Comparison of ENCODE assay signal across 25 mouse cellular contexts in genomic region chr4:129889661-129890060, GRCm38 (mm10). TPM values are rescaled to one million over a fixed set of nuclear protein-coding genes. Genes with fewer than 3 reads are reported as not detected.
DNase-seq lines count a peak whose midpoint lies in the region; ATAC-seq and TF ChIP-seq lines count a peak whose summit lies in the region.
"Had no signal": no experiment of that assay in that cellular context is flagged by ENCODE, and none has a peak within 500 bp of the region (broad histone marks: within the 10 kb centered on the region; RNA-seq: fewer than 3 reads in every experiment).

No protein-coding gene starts in this region.

- no peak overlapping the region for H3K27ac ChIP-seq in ES-Bruce4 (ENCODE audit: insufficient read depth, low read length)
- H3K27ac ChIP-seq in neural tube, embryonic 15.5 days (replicated peaks), result no peak overlapping the region
- H3K27ac ChIP-seq: embryonic facial prominence, embryonic 13.5 days; embryonic facial prominence, embryonic 15.5 days; forebrain, embryonic 10.5 days; forebrain, embryonic 12.5 days had no signal

- no peak for ATAC-seq in neural tube, embryonic 15.5 days (ENCODE audit: low FRiP score)
- ATAC-seq: forebrain, embryonic 14.5 days; forebrain, embryonic 16.5 days had no signal

- H3K36me3 ChIP-seq in ES-Bruce4 (ENCODE audit: control insufficient read depth, insufficient read depth, low read length, poor library complexity, severe bottlenecking), result no peaks in the 10 kb centered on the region
- H3K36me3 ChIP-seq in neural tube, embryonic 15.5 days, result no peaks in the 10 kb centered on the region
- H3K36me3 ChIP-seq: embryonic facial prominence, embryonic 13.5 days; embryonic facial prominence, embryonic 15.5 days; forebrain, embryonic 10.5 days; forebrain, embryonic 12.5 days; G1E had no signal

- peak; percentile 58 for TF ChIP-seq CTCF in ES-Bruce4 (IDR thresholded peaks at IDR 0.05; ENCODE audit: low read depth, low read length)

- no peaks in the 10 kb centered on the region for H3K9me3 ChIP-seq in ES-Bruce4 (replicated peaks; ENCODE audit: control insufficient read depth, insufficient read depth, low read length, poor library complexity, severe bottlenecking)
- no peaks in the 10 kb centered on the region for H3K9me3 ChIP-seq in neural tube, embryonic 15.5 days (replicated peaks)
- H3K9me3 ChIP-seq: embryonic facial prominence, embryonic 13.5 days; embryonic facial prominence, embryonic 15.5 days; forebrain, embryonic 10.5 days; forebrain, embryonic 12.5 days; G1E had no signal

- WGBS in neural tube, embryonic 15.5 days, result 70% methylated on average over 10 of the region's 10 CpGs

- H3K27me3 ChIP-seq in ES-Bruce4 (ENCODE audit: control insufficient read depth, insufficient read depth, low read length, poor library complexity, severe bottlenecking), result no peaks in the 10 kb centered on the region
- H3K27me3 ChIP-seq in neural tube, embryonic 15.5 days (replicated peaks), result no peaks in the 10 kb centered on the region
- H3K27me3 ChIP-seq: embryonic facial prominence, embryonic 13.5 days; embryonic facial prominence, embryonic 15.5 days; forebrain, embryonic 12.5 days had no signal

- peak; percentile 69 for DNase-seq in ES-CJ7 (ENCODE audit: low read depth, low spot score)
- DNase-seq in R1 (ENCODE audit: low read depth, low spot score), result peak; percentile 63
- DNase-seq in lung, postnatal 10 days, result no peak
- no peak for DNase-seq in thymus, adult 18-20 months
- DNase-seq: adrenal gland, adult 2 months; adrenal gland, postnatal 10 days; adrenal gland, postnatal 25 days; cerebellum, adult 11 months; cerebellum, adult 18-20 months; cerebellum, adult 8-10 months; cerebellum, adult 9-11 months; cerebellum, postnatal 14 days; cerebellum, postnatal 36 days; embryo, embryonic 11 days had no signal

- no peak overlapping the region for H3K4me3 ChIP-seq in ES-Bruce4 (ENCODE audit: low read depth, low read length)
- no peak overlapping the region for H3K4me3 ChIP-seq in neural tube, embryonic 15.5 days (replicated peaks)
- H3K4me3 ChIP-seq: embryonic facial prominence, embryonic 13.5 days; embryonic facial prominence, embryonic 15.5 days; erythroblast, embryonic 14.5 days; forebrain, embryonic 10.5 days; forebrain, embryonic 12.5 days had no signal

- no peak overlapping the region for H3K4me2 ChIP-seq in neural tube, embryonic 15.5 days
- H3K4me2 ChIP-seq: embryonic facial prominence, embryonic 13.5 days; embryonic facial prominence, embryonic 15.5 days; forebrain, embryonic 12.5 days had no signal

- H3K4me1 ChIP-seq in ES-Bruce4 (ENCODE audit: control insufficient read depth, insufficient read depth, low read length), result no peaks in the 10 kb centered on the region
- H3K4me1 ChIP-seq in neural tube, embryonic 15.5 days, result no peaks in the 10 kb centered on the region
- H3K4me1 ChIP-seq: embryonic facial prominence, embryonic 15.5 days; forebrain, embryonic 10.5 days; forebrain, embryonic 12.5 days had no signal

- TF ChIP-seq EP300 in ES-Bruce4 (IDR thresholded peaks at IDR 0.05; ENCODE audit: insufficient read depth, low read depth, low read length), result no peak

- no peak overlapping the region for H3K9ac ChIP-seq in ES-Bruce4 (ENCODE audit: low read depth, poor library complexity, severe bottlenecking)
- H3K9ac ChIP-seq in neural tube, embryonic 15.5 days (replicated peaks), result no peak overlapping the region
- H3K9ac ChIP-seq: embryonic facial prominence, embryonic 13.5 days; embryonic facial prominence, embryonic 15.5 days; forebrain, embryonic 12.5 days had no signal

- TF ChIP-seq POLR2A in ES-Bruce4 (IDR thresholded peaks at IDR 0.05; ENCODE audit: insufficient read depth, low read length), result no peak

RNA-seq across cellular contexts. Expression of gene Spocd1, which starts 39.4 kb away (rescaled TPM):
- 0.25 TPM in 1 of 2 replicates, not detected in the other for polyA plus RNA-seq in ES-Bruce4 (2011; ENCODE audit: insufficient read depth, insufficient read length, low read depth, missing spikeins)
- polyA plus RNA-seq in neural tube, embryonic 15.5 days (2015; fragmentation: Nextera tagmentation; extraction: Ambion mirVana), result 0.06 TPM in 1 of 2 replicates, not detected in the other
- polyA plus RNA-seq: embryonic facial prominence, embryonic 11.5 days; erythroblast, embryonic 14.5 days; forebrain, embryonic 10.5 days; forebrain, embryonic 12.5 days; forebrain, embryonic 14.5 days; forebrain, embryonic 16.5 days; G1E had no signal

Comparison
In these comparisons a context has a peak if more than half of its experiments do, and no peak if none do; other contexts are left out.
1. DNase-seq: peak in ES-CJ7 (single experiment) and R1 (single experiment); none in lung, postnatal 10 days (single experiment) and thymus, adult 18-20 months (0 of 2).